Mouse (Mus musculus) spleen, adult 2 months (tissue): ENCODE results near the gene 1700031F05Rik.
"Not testable (repeated sequence)": the region's sequence is repeated elsewhere in the genome, so short reads cannot be mapped to it uniquely, and the experiment has no call there.

Experiments used
- CTCF ChIP-seq: fragments of 200-500 bp; IDR thresholded peaks from 2 replicates; pipeline ENCODE4 v1.5.1; 2011; ENCODE audit warnings: mild to moderate bottlenecking, inconsistent platforms; ENCODE audit not compliant: insufficient read depth, insufficient read length, insufficient replicate concordance; ENCODE audit errors: extremely low read depth
- POLR2A ChIP-seq: fragments of 200-500 bp; IDR thresholded peaks from 2 replicates; pipeline ENCODE4 v1.6.1; 2011; ENCODE audit warnings: low read depth, low read length, inconsistent platforms

DNA sequence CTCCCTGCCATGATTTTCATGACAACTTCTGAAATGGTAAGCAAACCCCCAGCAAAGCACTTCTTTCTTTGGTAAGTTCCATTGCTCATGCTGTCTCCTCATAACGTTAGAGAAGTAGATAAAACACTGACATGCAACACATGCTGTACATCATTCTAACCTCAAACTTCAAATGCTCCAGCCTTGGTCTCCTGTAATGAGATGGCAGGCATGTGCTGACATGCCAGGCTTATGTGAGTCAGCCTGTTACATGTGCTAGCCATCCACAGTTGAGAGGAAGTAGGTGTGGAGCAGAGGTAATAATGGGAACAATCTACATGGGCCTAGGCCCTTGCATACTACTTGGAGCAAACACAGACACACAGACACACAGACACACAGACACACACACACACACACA lies 47.1 kb upstream of the 1700031F05Rik start:
- not testable (repeated sequence) for TF ChIP-seq CTCF, POLR2A
